Mouse (Mus musculus) B cell, adult 62 days (primary cell): Measurements from ENCODE around the gene Rab3d. TPM values are rescaled to one million over a fixed set of nuclear protein-coding genes. Genes with fewer than 3 reads are reported as not detected.

Experiments
- total RNA-seq: library from RNA; stranded (reverse); gene quantifications from 4 replicates; pipeline ENCODE4 v1.2.4, GENCODE M21; 2023

Rab3d gene
- 3.3 to 5.5 TPM (median 3.6 TPM) in 4 replicates for total RNA-seq

GRCm38 (mm10) chr9:21918035-21918592 is at the start of gene Rab3d:
Gene Rab3d, minus strand, starts transcription at chr9:21918192.

DNA sequence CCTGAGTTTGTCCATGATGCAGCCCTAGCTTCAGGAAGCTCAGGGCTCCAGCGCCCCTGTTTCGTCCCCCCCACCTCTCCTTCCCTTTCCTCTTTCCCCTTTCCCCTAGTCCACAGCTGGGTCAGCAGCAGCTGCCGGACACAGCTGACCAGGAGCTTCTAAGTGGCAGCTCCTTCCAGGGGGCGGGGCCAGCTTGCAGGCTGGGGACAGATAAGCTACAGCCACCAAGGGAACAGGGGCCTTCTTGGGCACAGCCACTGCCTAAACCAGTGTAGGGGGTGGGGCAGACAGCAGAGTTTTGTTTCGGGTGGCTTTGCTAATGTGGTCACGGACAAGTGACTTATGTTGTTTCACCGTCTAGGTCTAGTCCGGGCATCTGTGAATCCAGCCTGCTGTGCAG is 45.4 kb upstream of the Rab3d start, which contains the start of gene Epor:
Epor (minus strand) TSS at position 90 of the 400 bp plus-strand sequence.

GRCm38 (mm10) chr9:21955570-21956281 is 37.7 kb upstream of the Rab3d start, which contains the start of gene Swsap1:
Gene Swsap1, plus strand, starts transcription at chr9:21955755.

DNA sequence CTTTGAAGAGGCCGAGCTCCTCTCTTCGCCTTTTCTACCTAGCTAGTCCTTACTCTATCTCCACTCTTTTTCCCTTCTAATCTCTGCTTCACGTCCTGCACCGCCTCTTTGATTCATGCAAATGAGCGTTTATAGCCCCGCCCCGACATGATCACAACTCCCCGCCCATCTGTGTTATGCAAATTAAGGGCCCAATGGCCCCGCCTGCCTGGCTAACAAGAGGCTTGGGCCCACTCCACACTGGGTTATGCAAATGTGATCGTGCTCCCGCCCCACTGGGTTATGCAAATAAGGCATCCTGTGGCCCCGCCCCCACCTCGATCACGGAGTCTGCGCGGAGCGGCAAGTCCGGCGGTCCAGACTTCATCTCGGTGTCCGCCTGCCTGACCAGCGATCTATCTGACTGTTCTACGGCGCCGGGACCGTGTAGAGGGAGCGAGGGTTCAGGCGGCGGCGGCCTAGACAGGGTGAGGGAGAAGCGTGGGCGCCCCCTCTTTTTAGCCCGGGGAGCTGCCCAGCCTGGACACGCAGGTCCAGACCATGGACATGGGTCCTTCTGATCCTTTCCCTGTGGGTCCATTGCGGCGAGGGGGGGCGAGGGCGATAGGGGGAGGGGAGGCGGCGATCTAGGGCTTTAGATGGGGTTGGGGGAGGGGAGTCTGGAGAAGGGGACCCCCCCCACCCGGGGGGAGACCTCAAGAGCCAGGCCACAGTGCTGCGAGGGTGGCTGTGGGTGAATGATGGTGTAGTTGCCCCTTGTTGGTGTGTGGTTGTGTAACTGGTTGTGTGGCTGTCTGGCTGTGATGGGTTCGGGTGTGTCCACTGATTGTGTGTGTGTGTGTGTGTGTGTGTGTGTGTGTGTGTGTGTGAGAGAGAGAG is 18.9 kb upstream of the Rab3d start, which contains the start of gene Plppr2:
Plppr2 (plus strand) TSS at position 342 of the 879 bp plus-strand sequence.

DNA sequence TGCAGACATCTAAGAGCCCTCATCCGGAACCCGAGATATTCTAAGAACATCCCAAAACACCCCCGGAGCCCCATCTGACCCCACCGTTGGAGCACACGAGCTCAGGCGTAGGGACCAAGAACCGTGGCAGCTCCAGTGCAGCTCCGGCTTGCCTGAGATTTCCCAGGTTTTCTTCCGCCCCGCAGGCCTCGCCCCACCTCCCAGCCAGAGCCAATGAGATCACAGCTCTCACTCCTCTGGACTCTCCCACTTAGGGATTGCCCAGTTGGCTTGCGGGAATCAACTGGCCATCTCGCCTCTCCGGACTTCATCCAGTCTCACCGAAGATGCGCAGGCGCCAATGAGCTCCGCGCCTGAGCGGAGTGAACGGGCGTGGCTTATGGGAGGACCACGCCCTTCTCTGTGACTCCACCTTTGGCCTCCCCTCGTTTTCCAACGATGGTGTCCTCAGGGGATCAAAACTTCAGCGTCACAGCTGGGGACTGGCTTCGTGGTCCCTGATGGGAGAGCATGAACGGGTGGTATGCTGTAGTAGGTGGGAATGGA is 9.3 kb upstream of the Rab3d start, which contains the start of the genes Ccdc159 and Tmem205:
Ccdc159 (plus strand) TSS at position 264 of the 546 bp plus-strand sequence.
Tmem205 (minus strand) TSS at position 349 of the 546 bp plus-strand sequence.

Other genes starting within 250 kb of the Rab3d start
- 17.1 to 22.6 TPM (median 18.9 TPM) in 4 replicates for gene Ldlr, start 194.7 kb downstream of the Rab3d start, total RNA-seq
- gene Spc24, start 157.9 kb downstream of the Rab3d start, total RNA-seq = 1.8 to 4.0 TPM (median 2.8 TPM) in 4 replicates
- 0.23 to 0.76 TPM (median 0.41 TPM) in 4 replicates for gene Kank2, start 119.4 kb downstream of the Rab3d start, total RNA-seq
- gene Angptl8, start 82.7 kb downstream of the Rab3d start, total RNA-seq = not detected in 4 replicates
- gene Dock6, start 65.6 kb downstream of the Rab3d start, total RNA-seq = 13.1 to 17.6 TPM (median 16.5 TPM) in 4 replicates
- 0.89 TPM in 1 of 4 replicates, not detected in the others for gene Ccdc159, start 9.3 kb upstream of the Rab3d start, total RNA-seq
- gene Tmem205, start 9.4 kb upstream of the Rab3d start, total RNA-seq = 0.95 to 1.5 TPM in 2 of 4 replicates, not detected in the others
- gene Plppr2, start 18.8 kb upstream of the Rab3d start, total RNA-seq = 1.3 to 1.4 TPM (median 1.3 TPM) in 4 replicates
- gene Swsap1, start 37.6 kb upstream of the Rab3d start, total RNA-seq = 7.7 to 11.2 TPM (median 9.9 TPM) in 4 replicates
- gene Epor, start 45.3 kb upstream of the Rab3d start, total RNA-seq = not detected in 4 replicates
- gene Rgl3, start 71.3 kb upstream of the Rab3d start, total RNA-seq = not detected in 4 replicates
- gene Ccdc151, start 84.4 kb upstream of the Rab3d start, total RNA-seq = not detected in 4 replicates
- gene Prkcsh, start 84.6 kb upstream of the Rab3d start, total RNA-seq = 64.4 to 73.1 TPM (median 72.2 TPM) in 4 replicates
- not detected in 4 replicates for gene Elavl3, start 133.8 kb upstream of the Rab3d start, total RNA-seq
- not detected in 4 replicates for gene Gm49318, start 153.1 kb upstream of the Rab3d start, total RNA-seq
- 28.4 to 35.4 TPM (median 33.4 TPM) in 4 replicates for gene Zfp653, start 153.2 kb upstream of the Rab3d start, total RNA-seq
- gene Ecsit, start 167.2 kb upstream of the Rab3d start, total RNA-seq = 17.8 to 24.6 TPM (median 20.1 TPM) in 4 replicates
- gene Cnn1, start 181.0 kb upstream of the Rab3d start, total RNA-seq = not detected in 4 replicates
- gene Elof1, start 199.0 kb upstream of the Rab3d start, total RNA-seq = 32.6 to 40.3 TPM (median 38.1 TPM) in 4 replicates
- gene Acp5, start 217.5 kb upstream of the Rab3d start, total RNA-seq = 180 to 182 TPM (median 181 TPM) in 4 replicates
- gene Pigyl, start 238.7 kb upstream of the Rab3d start, total RNA-seq = 9.4 to 13.4 TPM (median 12.8 TPM) in 4 replicates